Mouse (Mus musculus) liver, postnatal 0 days (tissue): ENCODE results near the gene Rffl.

Source experiments
- CTCF ChIP-seq: sonication (generic); IDR thresholded peaks from 2 replicates; pipeline ENCODE4 v1.5.1; 2016; ENCODE audit warnings: antibody characterized with exemption, low read depth
- EP300 ChIP-seq: IDR thresholded peaks from 2 replicates; pipeline ENCODE4 v1.6.1; 2016; ENCODE audit warnings: antibody characterized with exemption, low read depth, mild to moderate bottlenecking

- TF ChIP-seq CTCF (no peak), EP300 (no peak)
Observed at GRCm38 (mm10) chr11:82783453-82783852, 87.6 kb downstream of the Rffl start.
